Mouse (Mus musculus) cortical plate, adult 2 months (tissue): Measurements from ENCODE around the gene Tll1.

ENCODE experiments used
- CTCF ChIP-seq: fragments of 200-500 bp; IDR thresholded peaks from 2 replicates; pipeline ENCODE4 v1.5.1; 2011; ENCODE audit warnings: mild to moderate bottlenecking, control low read depth, low read length; ENCODE audit not compliant: insufficient read depth; ENCODE audit errors: extremely low read depth
- POLR2A ChIP-seq: fragments of 200-500 bp; IDR thresholded peaks from 2 replicates; pipeline ENCODE4 v1.6.1; 2011; ENCODE audit warnings: mild to moderate bottlenecking, low read length, control low read depth; ENCODE audit not compliant: insufficient read depth; ENCODE audit errors: extremely low read depth

DNA sequence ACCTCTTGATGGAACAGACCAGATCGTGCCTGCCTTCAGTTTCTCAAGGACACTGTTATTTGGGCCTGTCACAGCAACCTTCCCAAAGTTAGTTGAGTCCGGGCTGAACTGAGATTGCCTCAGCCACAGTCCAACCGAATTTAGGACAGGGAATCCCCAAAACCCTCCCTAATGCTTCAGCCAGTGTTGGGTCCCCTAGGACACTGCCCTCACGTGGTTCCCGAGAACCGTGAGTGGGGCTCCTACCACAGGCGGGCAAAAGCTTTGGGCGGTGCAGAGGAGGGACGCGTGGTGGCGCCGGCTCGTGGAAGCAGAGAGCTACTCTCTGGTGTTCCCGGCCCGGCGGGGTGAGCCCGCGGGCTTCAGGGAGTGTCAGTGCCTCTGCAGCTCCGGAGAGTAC is 1.9 kb downstream of the Tll1 start:
- TF ChIP-seq CTCF = 0 out of 2 replicates have a peak, but pooled peaks have one; percentile 4
- no peak for TF ChIP-seq POLR2A
